Mouse (Mus musculus) lung, postnatal 4 days (tissue): ENCODE results near the gene Nt5c2.

Source experiments
- DNase-seq, 2 experiments: peaks; one replicate each; pipeline ENCODE4 v3.0.0; 2021

Nt5c2 gene

GRCm38 (mm10) chr19:46836085-46836484 is 178.9 kb downstream of the Nt5c2 start:
- DNase-seq, result no peak

- DNase-seq, result no peak
These were observed 179.6 kb downstream of the Nt5c2 start for GRCm38 (mm10) chr19:46835339-46835738.

DNA sequence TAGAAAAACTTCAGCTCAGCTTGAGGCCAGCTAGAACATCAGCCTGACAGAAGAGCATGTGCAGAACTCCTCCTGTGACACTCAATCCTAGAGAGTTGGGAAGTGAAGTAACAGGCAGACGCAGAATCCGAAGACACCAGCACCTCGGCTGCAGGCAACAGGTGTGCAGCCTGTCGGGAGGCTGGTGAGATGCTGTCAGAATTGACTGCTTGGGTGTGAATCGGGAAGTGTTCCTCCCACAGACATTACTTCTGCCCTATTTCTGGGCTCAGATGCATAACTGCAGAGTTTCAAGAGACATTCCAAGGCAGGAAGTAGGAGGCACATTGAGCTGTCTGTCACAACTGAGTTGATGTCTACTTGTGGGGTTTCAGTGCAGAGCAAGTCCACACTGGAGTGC is 180.7 kb downstream of the Nt5c2 start:
- no peak for DNase-seq
